Mouse (Mus musculus): ENCODE data around the gene Aaed1. TPM values are rescaled to one million over a fixed set of nuclear protein-coding genes. Genes with fewer than 3 reads are reported as not detected.

Gene Aaed1
- polyA plus RNA-seq, 1 experiment from 2014 or later: 21.4 TPM

DNA sequence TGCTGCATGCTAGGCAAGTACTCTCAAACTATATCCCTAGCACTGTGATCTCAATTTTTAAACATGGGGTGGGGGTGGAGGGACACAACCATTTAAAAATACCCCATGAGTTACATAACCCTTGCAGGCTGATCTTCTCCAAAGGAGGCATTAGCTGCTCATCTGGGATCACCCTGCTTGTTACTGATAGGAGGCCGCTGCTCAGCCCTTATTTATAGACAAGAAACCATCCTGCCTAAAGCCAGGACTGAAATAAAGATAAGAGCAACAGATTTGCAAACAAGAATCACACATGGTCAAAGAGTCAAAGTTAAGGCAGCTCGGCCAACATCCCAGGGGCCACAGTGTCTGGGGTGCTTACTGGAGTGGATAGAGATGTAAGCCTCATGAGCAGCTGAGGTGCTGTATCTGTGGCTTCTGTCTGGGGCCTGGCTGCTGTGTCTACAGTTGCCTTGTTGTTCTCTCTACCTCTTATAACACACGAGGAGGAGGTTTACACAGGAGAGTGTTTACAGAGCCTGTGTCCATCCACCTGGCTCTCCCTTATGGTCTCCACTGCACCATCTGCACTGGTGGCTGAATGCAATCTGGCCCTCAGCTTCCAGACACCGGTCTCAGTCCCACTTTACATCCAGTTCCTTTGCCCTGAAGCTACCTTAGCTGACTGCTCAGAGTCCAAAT is 75.4 kb downstream of the Aaed1 start:
- WGBS: 69% methylated on average over 4 of the region's 4 CpGs
- DNase-seq (ENCODE audit: low spot score, missing footprints): no peak
- H3K36me3 ChIP-seq (ENCODE audit: control insufficient read depth, insufficient read depth, low read length): no peaks in the 10 kb centered on the region
- no peak overlapping the region for H3K9ac ChIP-seq (ENCODE audit: low read length)
- no peaks in the 10 kb centered on the region for H3K9me3 ChIP-seq (ENCODE audit: control insufficient read depth, low read length)
- no peak overlapping the region for H3K4me2 ChIP-seq
- 0 out of 2 replicates have a peak, but pooled peaks cover 2% of the 10 kb centered on the region for H3K4me1 ChIP-seq (ENCODE audit: control insufficient read depth, insufficient read depth, low read length)
- ATAC-seq (ENCODE audit: low FRiP score): no peak
- H3K27ac ChIP-seq (ENCODE audit: low read depth, low read length): no peak overlapping the region
- no peak overlapping the region for H3K4me3 ChIP-seq (ENCODE audit: low read depth, low read length)
- H3K27me3 ChIP-seq (ENCODE audit: control insufficient read depth, insufficient read depth, low read length): no peaks in the 10 kb centered on the region

DNA sequence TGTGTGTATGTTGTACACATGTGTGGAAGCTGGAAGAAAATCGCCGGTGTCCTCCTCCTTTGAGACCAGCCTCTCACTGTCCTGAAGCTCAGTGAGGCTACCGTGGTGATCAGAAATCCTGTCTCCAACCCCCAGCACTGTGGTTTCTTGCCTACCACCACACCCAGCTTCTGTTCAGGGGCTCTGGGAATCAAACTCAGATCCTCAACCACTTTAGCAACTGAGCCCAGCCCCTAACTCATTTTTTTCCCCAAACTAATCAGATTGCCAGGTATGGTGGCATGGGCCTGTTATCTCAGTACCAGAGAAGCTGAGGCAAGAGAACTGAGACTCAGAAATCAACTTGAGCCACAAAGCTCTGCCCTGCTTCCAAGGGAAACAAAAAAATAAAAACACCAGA is 76.7 kb downstream of the Aaed1 start:
- DNase-seq (ENCODE audit: low spot score, missing footprints) (peak; percentile 62), ATAC-seq (ENCODE audit: low FRiP score) (no peak)
- H3K36me3 ChIP-seq (ENCODE audit: control insufficient read depth, insufficient read depth, low read length): no peaks in the 10 kb centered on the region
- H3K4me3 ChIP-seq (ENCODE audit: low read depth, low read length): no peak overlapping the region
- no peak overlapping the region for H3K4me2 ChIP-seq
- H3K9me3 ChIP-seq (ENCODE audit: control insufficient read depth, low read length): no peaks in the 10 kb centered on the region
- WGBS: 85% methylated on average over 3 of the region's 3 CpGs
- no peak overlapping the region for H3K27ac ChIP-seq (ENCODE audit: low read depth, low read length)
- H3K27me3 ChIP-seq (ENCODE audit: control insufficient read depth, insufficient read depth, low read length): no peaks in the 10 kb centered on the region
- H3K9ac ChIP-seq (ENCODE audit: low read length): no peak overlapping the region
- H3K4me1 ChIP-seq (ENCODE audit: control insufficient read depth, insufficient read depth, low read length): 0 out of 2 replicates have a peak, but pooled peaks cover 2% of the 10 kb centered on the region

DNA sequence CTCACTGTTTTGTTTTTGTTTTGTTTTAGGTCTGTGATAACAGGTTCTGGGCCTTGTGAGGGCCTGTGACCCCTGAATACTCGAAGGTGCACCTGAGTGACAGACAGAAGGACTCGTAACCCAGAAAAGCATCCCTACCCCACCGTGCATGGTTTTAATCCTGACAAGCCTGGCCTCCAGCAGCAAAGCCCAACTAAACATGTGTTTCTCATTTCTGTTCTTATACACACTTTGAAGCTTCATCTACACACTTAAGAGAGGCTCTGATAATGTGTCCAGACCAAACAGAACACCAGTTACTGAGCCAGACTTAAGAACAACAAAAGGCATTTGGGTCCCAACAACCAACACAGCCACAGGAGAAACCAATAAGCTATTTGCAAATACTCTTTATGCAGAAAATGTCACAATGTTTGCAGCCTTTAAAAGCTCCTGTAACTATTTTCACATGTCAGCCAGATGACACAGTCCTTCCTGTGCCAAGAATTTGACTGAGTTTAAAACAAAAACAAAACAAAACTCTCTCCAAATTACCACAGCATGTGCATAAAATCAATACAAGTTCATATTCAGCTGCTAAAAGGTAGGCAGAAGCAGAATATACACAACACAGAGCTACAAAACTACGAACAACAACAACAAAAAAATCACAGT is 77.3 kb downstream of the Aaed1 start:
- Histone ChIP-seq H3K4me3 (ENCODE audit: low read depth, low read length) (no peak overlapping the region), H3K4me1 (ENCODE audit: control insufficient read depth, insufficient read depth, low read length) (0 out of 2 replicates have a peak, but pooled peaks cover 2% of the 10 kb centered on the region), H3K4me2 (no peak overlapping the region), H3K9ac (ENCODE audit: low read length) (no peak overlapping the region), H3K9me3 (ENCODE audit: control insufficient read depth, low read length) (no peaks in the 10 kb centered on the region), H3K27ac (ENCODE audit: low read depth, low read length) (no peak overlapping the region), H3K36me3 (ENCODE audit: control insufficient read depth, insufficient read depth, low read length) (no peaks in the 10 kb centered on the region), H3K27me3 (ENCODE audit: control insufficient read depth, insufficient read depth, low read length) (no peaks in the 10 kb centered on the region)
- WGBS: 73% methylated on average over 4 of the region's 4 CpGs
- no peak for DNase-seq (ENCODE audit: low spot score, missing footprints)
- ATAC-seq (ENCODE audit: low FRiP score): no peak

DNA sequence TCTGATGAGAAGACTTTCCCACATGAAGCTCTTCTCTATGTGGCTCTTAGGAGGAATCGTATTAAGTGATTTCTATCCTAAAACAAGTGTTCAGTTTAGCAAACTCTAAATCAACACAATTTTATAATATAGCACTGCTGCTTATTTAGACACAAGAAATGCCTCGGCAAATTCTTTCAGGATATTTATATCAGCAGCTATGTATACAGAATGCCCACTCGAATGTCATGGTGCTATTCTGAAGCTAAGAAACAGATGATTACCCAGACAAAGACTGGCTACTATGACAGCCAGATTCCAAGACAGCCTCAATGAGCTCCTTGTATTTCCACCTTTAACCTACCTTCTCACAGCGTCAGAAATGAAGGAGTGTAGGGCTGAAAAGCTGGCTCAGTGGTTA is 79.4 kb downstream of the Aaed1 start:
- ATAC-seq (ENCODE audit: low FRiP score) (no peak), DNase-seq (ENCODE audit: low spot score, missing footprints) (peak; percentile 66)
- H3K9ac ChIP-seq (ENCODE audit: low read length): no peak overlapping the region
- H3K9me3 ChIP-seq (ENCODE audit: control insufficient read depth, low read length): no peaks in the 10 kb centered on the region
- H3K4me3 ChIP-seq (ENCODE audit: low read depth, low read length): no peak overlapping the region
- 85% methylated on average over 4 of the region's 4 CpGs for WGBS
- H3K36me3 ChIP-seq (ENCODE audit: control insufficient read depth, insufficient read depth, low read length): no peaks in the 10 kb centered on the region
- no peak overlapping the region for H3K4me2 ChIP-seq
- H3K4me1 ChIP-seq (ENCODE audit: control insufficient read depth, insufficient read depth, low read length): 0 out of 2 replicates have a peak, but pooled peaks cover 2% of the 10 kb centered on the region
- no peaks in the 10 kb centered on the region for H3K27me3 ChIP-seq (ENCODE audit: control insufficient read depth, insufficient read depth, low read length)
- H3K27ac ChIP-seq (ENCODE audit: low read depth, low read length): no peak overlapping the region

DNA sequence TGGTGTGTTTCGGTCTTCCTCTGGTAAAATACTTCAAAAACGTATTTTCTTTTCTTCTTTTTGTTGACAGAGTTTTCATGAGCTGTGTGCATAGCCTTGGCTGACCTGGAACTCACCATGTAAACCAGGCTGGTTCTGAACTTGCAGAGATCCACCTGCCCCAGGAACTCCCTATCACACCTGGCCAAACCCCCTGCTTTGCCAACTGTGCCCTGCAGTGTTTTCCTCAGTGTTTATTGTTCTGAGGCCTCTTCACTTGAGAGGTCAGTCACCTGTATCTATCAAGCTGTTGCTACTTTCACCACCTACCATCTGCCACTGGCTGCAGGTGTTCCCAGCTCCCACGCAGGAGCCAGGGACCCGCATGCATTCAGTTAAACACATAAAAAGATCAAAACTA is 85.8 kb downstream of the Aaed1 start:
- no peak for DNase-seq (ENCODE audit: low spot score, missing footprints)
- ATAC-seq (ENCODE audit: low FRiP score): no peak
- no peaks in the 10 kb centered on the region for H3K36me3 ChIP-seq (ENCODE audit: control insufficient read depth, insufficient read depth, low read length)
- no peak overlapping the region for H3K9ac ChIP-seq (ENCODE audit: low read length)
- H3K9me3 ChIP-seq (ENCODE audit: control insufficient read depth, low read length): no peaks in the 10 kb centered on the region
- H3K4me3 ChIP-seq (ENCODE audit: low read depth, low read length): no peak overlapping the region
- 90% methylated on average over 4 of the region's 4 CpGs for WGBS
- H3K4me2 ChIP-seq: no peak overlapping the region
- H3K27me3 ChIP-seq (ENCODE audit: control insufficient read depth, insufficient read depth, low read length): no peaks in the 10 kb centered on the region
- H3K4me1 ChIP-seq (ENCODE audit: control insufficient read depth, insufficient read depth, low read length): no peaks in the 10 kb centered on the region
- no peak overlapping the region for H3K27ac ChIP-seq (ENCODE audit: low read depth, low read length)

DNA sequence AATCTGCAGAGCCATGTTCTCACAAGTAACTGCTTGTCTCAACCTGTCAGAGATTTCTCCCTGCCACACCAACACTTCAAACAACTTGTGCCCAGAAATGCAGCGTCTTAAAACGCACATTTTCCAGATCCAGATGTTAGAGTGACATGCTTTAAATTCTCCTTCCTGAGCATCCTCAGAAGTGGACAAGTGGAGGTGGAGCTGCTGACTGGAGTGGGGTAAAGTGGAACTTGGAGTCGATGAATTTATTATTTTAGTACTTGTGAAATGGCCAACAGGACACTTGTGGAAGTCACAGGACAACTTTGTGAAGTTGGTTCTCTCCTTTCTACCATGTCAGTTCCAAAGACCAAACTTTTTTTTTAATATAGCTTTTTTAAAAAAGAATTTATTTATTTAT is 86.8 kb downstream of the Aaed1 start:
- WGBS: 91% methylated on average over 3 of the region's 3 CpGs
- Histone ChIP-seq H3K4me1 (ENCODE audit: control insufficient read depth, insufficient read depth, low read length) (no peaks in the 10 kb centered on the region), H3K4me3 (ENCODE audit: low read depth, low read length) (no peak overlapping the region), H3K9ac (ENCODE audit: low read length) (no peak overlapping the region), H3K4me2 (no peak overlapping the region), H3K36me3 (ENCODE audit: control insufficient read depth, insufficient read depth, low read length) (no peaks in the 10 kb centered on the region), H3K9me3 (ENCODE audit: control insufficient read depth, low read length) (no peaks in the 10 kb centered on the region), H3K27me3 (ENCODE audit: control insufficient read depth, insufficient read depth, low read length) (no peaks in the 10 kb centered on the region), H3K27ac (ENCODE audit: low read depth, low read length) (no peak overlapping the region)
- DNase-seq (ENCODE audit: low spot score, missing footprints): no peak
- no peak for ATAC-seq (ENCODE audit: low FRiP score)

Other genes starting within 250 kb of the Aaed1 start
- not detected in 2 replicates for gene Hsd17b3, start 223.5 kb downstream of the Aaed1 start, polyA plus RNA-seq (2014; fragmentation: Nextera tagmentation; extraction: Ambion mirVana)
- gene Slc35d2, start 183.3 kb downstream of the Aaed1 start, polyA plus RNA-seq (2014; fragmentation: Nextera tagmentation; extraction: Ambion mirVana): 2.9 and 5.0 TPM in 2 replicates
- 25.6 and 25.7 TPM in 2 replicates for gene Zfp367, start 159.5 kb downstream of the Aaed1 start, polyA plus RNA-seq (2014; fragmentation: Nextera tagmentation; extraction: Ambion mirVana)
- gene Habp4, start 150.9 kb downstream of the Aaed1 start, polyA plus RNA-seq (2014; fragmentation: Nextera tagmentation; extraction: Ambion mirVana): 23.1 and 23.4 TPM in 2 replicates
- gene Cdc14b, start 37.4 kb downstream of the Aaed1 start, polyA plus RNA-seq (2014; fragmentation: Nextera tagmentation; extraction: Ambion mirVana): 7.7 and 8.8 TPM in 2 replicates
- gene Ctsl, start 58.2 kb upstream of the Aaed1 start, polyA plus RNA-seq (2014; fragmentation: Nextera tagmentation; extraction: Ambion mirVana): 142 and 147 TPM in 2 replicates
- 7.1 and 8.6 TPM in 2 replicates for gene Cdk20, start 119.6 kb upstream of the Aaed1 start, polyA plus RNA-seq (2014; fragmentation: Nextera tagmentation; extraction: Ambion mirVana)
- not detected in 2 replicates for gene Fam240b, start 185.1 kb upstream of the Aaed1 start, polyA plus RNA-seq (2014; fragmentation: Nextera tagmentation; extraction: Ambion mirVana)

Measured in midbrain, embryonic 11.5 days (tissue).